Mouse (Mus musculus) lung, embryonic 16.5 days (tissue): ENCODE data around the gene Fnbp1. TPM values are rescaled to one million over a fixed set of nuclear protein-coding genes. Genes with fewer than 3 reads are reported as not detected.

Experiments
- ATAC-seq: fragments of 200-750 bp; cut with Nextera tagmentation; 2 replicates; pipeline ENCODE4 v1.8.0; 2017; ENCODE audit warnings: low read depth, mild to moderate bottlenecking, moderate library complexity
- H3K27ac ChIP-seq: fragments of 300-500 bp; sonication (generic); 2 replicates; pipeline ENCODE4 v1.5.1; 2014; ENCODE audit warnings: mild to moderate bottlenecking, control low read depth, low read length
- H3K27me3 ChIP-seq: fragments of 300-500 bp; sonication (generic); 2 replicates; pipeline ENCODE4 v1.6.1; 2014; ENCODE audit warnings: low read depth, low read length, mixed read lengths; ENCODE audit not compliant: control insufficient read depth, insufficient read depth
- H3K36me3 ChIP-seq: fragments of 300-500 bp; sonication (generic); 2 replicates; pipeline ENCODE4 v1.6.1; 2014; ENCODE audit warnings: low read length; ENCODE audit not compliant: control insufficient read depth, insufficient read depth
- H3K4me1 ChIP-seq: fragments of 300-500 bp; sonication (generic); replicated peaks from 2 replicates; pipeline ENCODE4 v1.6.1; 2014; ENCODE audit warnings: low read length, mixed read lengths; ENCODE audit not compliant: control insufficient read depth, insufficient read depth
- H3K4me2 ChIP-seq: fragments of 300-500 bp; sonication (generic); 2 replicates; pipeline ENCODE4 v1.6.1; 2014; ENCODE audit warnings: low read depth, low read length, control low read depth
- H3K4me3 ChIP-seq: fragments of 300-500 bp; sonication (generic); 2 replicates; pipeline ENCODE4 v1.5.1; 2014; ENCODE audit warnings: mild to moderate bottlenecking, low read length, control low read depth
- H3K9ac ChIP-seq: fragments of 300-500 bp; sonication (generic); 2 replicates; pipeline ENCODE4 v1.6.1; 2014; ENCODE audit warnings: low read length, control low read depth
- H3K9me3 ChIP-seq: fragments of 300-500 bp; sonication (generic); 2 replicates; pipeline ENCODE4 v1.6.1; 2016; ENCODE audit warnings: low read length; ENCODE audit not compliant: control insufficient read depth
- WGBS: fragments of 180-500 bp; shearing (Covaris S2); extraction: QIAGEN DNeasy Blood & Tissue Kit; methylation state at CpG from one replicate; pipeline ENCODE4 v1.1.7; 2014; 5-methylcytosine and 5-hydroxymethylcytosine counted together
- polyA plus RNA-seq: library from polyadenylated mRNA; unstranded; fragments of >200 nt; fragmentation: Nextera tagmentation; extraction: Ambion mirVana; gene quantifications from 2 replicates; pipeline ENCODE4 v1.2.1, GENCODE M21; 2015

Fnbp1 gene
- polyA plus RNA-seq, 1 experiment from 2014 or later: 18.1 TPM

GRCm38 (mm10) chr2:31160147-31160920 is 18.5 kb upstream of the Fnbp1 start:
- Histone ChIP-seq H3K27ac (no peak overlapping the region), H3K4me2 (no peak overlapping the region), H3K36me3 (no peaks in the 10 kb centered on the region), H3K4me1 (peaks cover 18% of the 10 kb centered on the region), H3K4me3 (no peak overlapping the region), H3K27me3 (no peaks in the 10 kb centered on the region), H3K9ac (no peak overlapping the region), H3K9me3 (no peaks in the 10 kb centered on the region)
- ATAC-seq: no peak
- 82% methylated on average over 10 of the region's 10 CpGs for WGBS

GRCm38 (mm10) chr2:31156846-31157245 is 15.0 kb upstream of the Fnbp1 start:
- no peaks in the 10 kb centered on the region for H3K27me3 ChIP-seq
- 70% methylated on average over 3 of the region's 3 CpGs for WGBS
- ATAC-seq: no peak
- H3K9ac ChIP-seq: no peak overlapping the region
- H3K4me1 ChIP-seq: peaks cover 8% of the 10 kb centered on the region
- H3K4me3 ChIP-seq: no peak overlapping the region
- H3K9me3 ChIP-seq: no peaks in the 10 kb centered on the region
- H3K27ac ChIP-seq: no peak overlapping the region
- H3K4me2 ChIP-seq: no peak overlapping the region
- H3K36me3 ChIP-seq: no peaks in the 10 kb centered on the region

- peak within 1 kb of the TSS; percentile 82 for H3K4me3 ChIP-seq
- peak within 1 kb of the TSS; percentile 65 for H3K27ac ChIP-seq
- peak; percentile 93 for ATAC-seq
- peaks cover 13% of the 10 kb centered on the region for H3K4me1 ChIP-seq
- peak within 1 kb of the TSS; percentile 87 for H3K9ac ChIP-seq
- under 1% methylated on average over 51 of the region's 53 CpGs for WGBS
- no peaks in the 10 kb centered on the region for H3K9me3 ChIP-seq
- no peaks in the 10 kb centered on the region for H3K27me3 ChIP-seq
- H3K36me3 ChIP-seq: peaks cover 5% of the 10 kb centered on the region; the same call in 1 of the 2 replicates
- peak within 1 kb of the TSS; percentile 71 for H3K4me2 ChIP-seq
These were observed 10.3 kb upstream of the Fnbp1 start, which contains the start of gene Gpr107 for GRCm38 (mm10) chr2:31151892-31152812. Gene Gpr107, plus strand, starts transcription at chr2:31152316.

GRCm38 (mm10) chr2:31150762-31151161 is 9.0 kb upstream of the Fnbp1 start:
- ATAC-seq: no peak
- Histone ChIP-seq H3K27ac (no peak overlapping the region), H3K9me3 (no peaks in the 10 kb centered on the region), H3K4me2 (no peak overlapping the region), H3K36me3 (peaks cover 8% of the 10 kb centered on the region; the same call in 1 of the 2 replicates), H3K27me3 (no peaks in the 10 kb centered on the region), H3K9ac (no peak overlapping the region), H3K4me3 (no peak overlapping the region), H3K4me1 (peaks cover 13% of the 10 kb centered on the region)

- no peak overlapping the region for H3K27ac ChIP-seq
- no peak overlapping the region for H3K4me3 ChIP-seq
- H3K4me2 ChIP-seq: no peak overlapping the region
- no peaks in the 10 kb centered on the region for H3K9me3 ChIP-seq
- ATAC-seq: no peak
- peaks cover 8% of the 10 kb centered on the region for H3K4me1 ChIP-seq
- 79% methylated on average over 7 of the region's 7 CpGs for WGBS
- H3K27me3 ChIP-seq: no peaks in the 10 kb centered on the region
- H3K36me3 ChIP-seq: peaks cover 8% of the 10 kb centered on the region
- no peak overlapping the region for H3K9ac ChIP-seq
These were observed 5.2 kb upstream of the Fnbp1 start for GRCm38 (mm10) chr2:31147054-31147453.

GRCm38 (mm10) chr2:31144901-31145300 is 3.1 kb upstream of the Fnbp1 start:
- Histone ChIP-seq H3K9ac (no peak overlapping the region), H3K9me3 (no peaks in the 10 kb centered on the region), H3K4me1 (peaks cover 9% of the 10 kb centered on the region), H3K27ac (no peak overlapping the region), H3K27me3 (no peaks in the 10 kb centered on the region), H3K4me2 (no peak overlapping the region), H3K4me3 (no peak overlapping the region), H3K36me3 (peaks cover 3% of the 10 kb centered on the region; the same call in 1 of the 2 replicates)
- WGBS: 59% methylated on average over 1 of the region's 1 CpGs
- ATAC-seq: no peak

- Histone ChIP-seq H3K9me3 (no peaks in the 10 kb centered on the region), H3K4me1 (peaks cover 9% of the 10 kb centered on the region), H3K4me3 (no peak overlapping the region), H3K27me3 (no peaks in the 10 kb centered on the region), H3K36me3 (peaks cover 3% of the 10 kb centered on the region; the same call in 1 of the 2 replicates), H3K4me2 (no peak overlapping the region), H3K9ac (no peak overlapping the region), H3K27ac (no peak overlapping the region)
- 61% methylated on average over 16 of the region's 16 CpGs for WGBS
- ATAC-seq: no peak
These were observed 2.2 kb upstream of the Fnbp1 start for GRCm38 (mm10) chr2:31143768-31144695.

GRCm38 (mm10) chr2:31143326-31143725 is 1.5 kb upstream of the Fnbp1 start:
- Histone ChIP-seq H3K4me1 (peaks cover 9% of the 10 kb centered on the region), H3K9me3 (no peaks in the 10 kb centered on the region), H3K4me3 (no peak overlapping the region), H3K27me3 (no peaks in the 10 kb centered on the region), H3K4me2 (no peak overlapping the region), H3K9ac (no peak overlapping the region), H3K36me3 (peaks cover 3% of the 10 kb centered on the region; the same call in 1 of the 2 replicates), H3K27ac (no peak overlapping the region)
- WGBS: 69% methylated on average over 6 of the region's 6 CpGs
- no peak for ATAC-seq
